23 mouse cellular contexts compared by ENCODE assay signal in the genomic region with DNA sequence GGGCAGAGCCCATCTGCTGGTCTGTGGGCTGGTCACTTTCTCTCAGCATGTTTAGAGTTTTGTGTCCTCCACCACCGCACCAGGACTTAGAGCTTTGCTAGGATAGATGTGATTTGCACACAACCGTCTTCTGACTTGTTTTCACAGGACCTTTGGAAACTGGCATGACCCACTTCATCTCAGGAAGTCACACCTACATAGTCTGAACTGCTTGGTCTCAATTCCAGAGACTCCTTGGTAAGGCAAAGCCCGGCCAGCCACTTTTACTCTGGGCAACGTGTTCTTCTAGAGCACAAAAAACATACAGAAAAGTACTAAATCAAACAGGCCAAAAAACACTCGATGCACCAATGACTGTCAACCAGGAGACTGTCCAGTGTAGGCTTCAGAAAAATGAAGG. TPM values are rescaled to one million over a fixed set of nuclear protein-coding genes. Genes with fewer than 3 reads are reported as not detected.
DNase-seq lines count a peak whose midpoint lies in the region; ATAC-seq and TF ChIP-seq lines count a peak whose summit lies in the region.
"Had no signal": no experiment of that assay in that cellular context is flagged by ENCODE, and none has a peak within 500 bp of the region (broad histone marks: within the 10 kb centered on the region; RNA-seq: fewer than 3 reads in every experiment).

No protein-coding gene starts in this region.

- H3K36me3 ChIP-seq in heart, embryonic 10.5 days: no peaks in the 10 kb centered on the region
- H3K36me3 ChIP-seq in midbrain, embryonic 11.5 days (ENCODE audit: control insufficient read depth, insufficient read depth, low read length): no peaks in the 10 kb centered on the region
- H3K36me3 ChIP-seq in midbrain, embryonic 14.5 days (ENCODE audit: control insufficient read depth, insufficient read depth, low read length): no peaks in the 10 kb centered on the region
- H3K36me3 ChIP-seq in CH12.LX (replicated peaks in 1 of 2; ENCODE audit: control insufficient read depth in 1 of 2, insufficient read depth in 1 of 2, low read length in 1 of 2): no peaks in the 10 kb centered on the region
- H3K36me3 ChIP-seq in limb, embryonic 10.5 days: no peaks in the 10 kb centered on the region
- H3K36me3 ChIP-seq: embryonic facial prominence, embryonic 15.5 days; forebrain, embryonic 10.5 days; heart, embryonic 13.5 days; hindbrain, embryonic 15.5 days had no signal

- no peak overlapping the region for H3K4me3 ChIP-seq in heart, embryonic 10.5 days
- H3K4me3 ChIP-seq in midbrain, embryonic 11.5 days (ENCODE audit: low read depth, low read length): no peak overlapping the region
- H3K4me3 ChIP-seq in midbrain, embryonic 14.5 days (replicated peaks; ENCODE audit: low read depth, low read length): no peak overlapping the region
- no peak overlapping the region for H3K4me3 ChIP-seq in CH12.LX (replicated peaks in 1 of 3; ENCODE audit: low read depth in 2 of 3, low read length in 2 of 3, poor library complexity in 1 of 3)
- no peak overlapping the region for H3K4me3 ChIP-seq in limb, embryonic 10.5 days
- H3K4me3 ChIP-seq: embryonic facial prominence, embryonic 15.5 days; erythroblast, embryonic 14.5 days; forebrain, embryonic 10.5 days; heart, adult 2 months; heart, embryonic 13.5 days; hindbrain, embryonic 15.5 days had no signal

- ATAC-seq in midbrain, embryonic 11.5 days (ENCODE audit: low FRiP score): no peak
- ATAC-seq in midbrain, embryonic 14.5 days (ENCODE audit: low FRiP score, low TSS enrichment): no peak
- ATAC-seq: forebrain, embryonic 14.5 days; inflammation-experienced regulatory T-cells, adult 6 months; intestine, postnatal 0 days had no signal

- H3K27ac ChIP-seq in heart, embryonic 10.5 days: no peak overlapping the region
- H3K27ac ChIP-seq in midbrain, embryonic 11.5 days (ENCODE audit: low read depth, low read length): peak overlapping the region; percentile 51; the same call in 1 of the 2 replicates
- no peak overlapping the region for H3K27ac ChIP-seq in midbrain, embryonic 14.5 days (replicated peaks; ENCODE audit: low read depth, low read length)
- H3K27ac ChIP-seq in CH12.LX (ENCODE audit: insufficient read depth, low read depth): no peak overlapping the region
- no peak overlapping the region for H3K27ac ChIP-seq in limb, embryonic 10.5 days
- H3K27ac ChIP-seq: forebrain, embryonic 10.5 days; heart, adult 2 months; heart, embryonic 13.5 days; hindbrain, embryonic 15.5 days had no signal

- dilution Hi-C loops in CH12.LX (cut with MboI; ENCODE audit: extremely low pct_ligation_motif_present, extremely low pct_unique_long_range_greater_than_20kb, low sequenced_read_pairs): no loop called here

- H3K9ac ChIP-seq in midbrain, embryonic 11.5 days (ENCODE audit: low read length): peak overlapping the region; percentile 12; the same call in 1 of the 2 replicates
- no peak overlapping the region for H3K9ac ChIP-seq in midbrain, embryonic 14.5 days (replicated peaks; ENCODE audit: low read length)
- 0 out of 2 replicates have a peak overlapping the region, but pooled peaks have one; percentile 11 for H3K9ac ChIP-seq in CH12.LX (ENCODE audit: insufficient read depth, low read depth)
- H3K9ac ChIP-seq: embryonic facial prominence, embryonic 15.5 days; heart, embryonic 13.5 days; hindbrain, embryonic 15.5 days had no signal

- H3K4me2 ChIP-seq in midbrain, embryonic 11.5 days: peak overlapping the region; percentile 11; the same call in 1 of the 2 replicates
- no peak overlapping the region for H3K4me2 ChIP-seq in midbrain, embryonic 14.5 days (ENCODE audit: low read length)
- H3K4me2 ChIP-seq in CH12.LX (ENCODE audit: insufficient read depth, low read depth, poor library complexity, severe bottlenecking): no peak overlapping the region
- H3K4me2 ChIP-seq: embryonic facial prominence, embryonic 15.5 days; heart, embryonic 13.5 days; hindbrain, embryonic 15.5 days had no signal

- peak; percentile 73 for DNase-seq in heart, embryonic 10.5 days (ENCODE audit: low spot score)
- DNase-seq in heart, postnatal 36 days: no peak
- DNase-seq in midbrain, embryonic 11.5 days (ENCODE audit: low spot score, missing footprints): peak; percentile 89
- no peak for DNase-seq in midbrain, embryonic 14.5 days
- no peak for DNase-seq in CH12.LX (ENCODE audit: extremely low read depth)
- DNase-seq in limb, embryonic 10.5 days (ENCODE audit: low spot score): peak; percentile 30
- no peak for DNase-seq in frontal cortex, postnatal 25 days (ENCODE audit: low spot score in 2 of 2)
- DNase-seq: adrenal gland, adult 8-10 months; adrenal gland, postnatal 36 days; cerebellum, adult 2 months; heart, adult 2 months; heart, postnatal 4 days had no signal

- no peak for TF ChIP-seq RAD21 in CH12.LX (IDR thresholded peaks at IDR 0.05; ENCODE audit: low read depth, low read length)

- intact Hi-C loops in heart, postnatal 36 days (cut with DNase I): no loop called here

- TF ChIP-seq EP300 in CH12.LX (IDR thresholded peaks at IDR 0.05; ENCODE audit: low read length): no peak

- H3K9me3 ChIP-seq in heart, embryonic 10.5 days: no peaks in the 10 kb centered on the region
- no peaks in the 10 kb centered on the region for H3K9me3 ChIP-seq in midbrain, embryonic 11.5 days (ENCODE audit: control insufficient read depth, low read length)
- H3K9me3 ChIP-seq in midbrain, embryonic 14.5 days (ENCODE audit: control insufficient read depth, low read length): no peaks in the 10 kb centered on the region
- H3K9me3 ChIP-seq in CH12.LX (replicated peaks; ENCODE audit: low read length): no peaks in the 10 kb centered on the region
- H3K9me3 ChIP-seq in limb, embryonic 10.5 days (replicated peaks): no peaks in the 10 kb centered on the region
- H3K9me3 ChIP-seq: embryonic facial prominence, embryonic 15.5 days; forebrain, embryonic 10.5 days; G1E; heart, embryonic 13.5 days; hindbrain, embryonic 15.5 days had no signal

- no peaks in the 10 kb centered on the region; the same call in 1 of the 2 replicates for H3K4me1 ChIP-seq in heart, embryonic 10.5 days
- peaks cover 36% of the 10 kb centered on the region for H3K4me1 ChIP-seq in midbrain, embryonic 11.5 days (ENCODE audit: control insufficient read depth, insufficient read depth, low read length)
- H3K4me1 ChIP-seq in midbrain, embryonic 14.5 days (ENCODE audit: control insufficient read depth, insufficient read depth, low read length): peaks cover 5% of the 10 kb centered on the region; the same call in 1 of the 2 replicates
- H3K4me1 ChIP-seq in CH12.LX (ENCODE audit: control insufficient read depth in 1 of 2, insufficient read depth in 2 of 2): peaks cover 3 to 52% of the 10 kb centered on the region in 2 experiments; a peak in 3 of 4 replicates
- peaks cover 17% of the 10 kb centered on the region for H3K4me1 ChIP-seq in limb, embryonic 10.5 days
- H3K4me1 ChIP-seq: hindbrain, embryonic 15.5 days had no signal

- TF ChIP-seq POLR2A in CH12.LX (IDR thresholded peaks at IDR 0.05; ENCODE audit: low read depth, low read length): no peak

- TF ChIP-seq CTCF in CH12.LX (conservative IDR thresholded peaks at IDR 0.05 in 1 of 2, IDR thresholded peaks at IDR 0.05 in 1 of 2; ENCODE audit: low read depth in 2 of 2, low read length in 2 of 2): no peak

- in situ Hi-C loops in CH12.LX (cut with MboI; ENCODE audit: low pct_ligation_motif_present, low pct_unique_long_range_greater_than_20kb, low sequenced_read_pairs): no loop called here

- H3K27me3 ChIP-seq in heart, embryonic 10.5 days (ENCODE audit: insufficient read depth, poor library complexity, severe bottlenecking): peaks cover 82% of the 10 kb centered on the region
- peaks cover 64% of the 10 kb centered on the region for H3K27me3 ChIP-seq in midbrain, embryonic 11.5 days (ENCODE audit: control insufficient read depth, insufficient read depth, low read length)
- peaks cover 28% of the 10 kb centered on the region for H3K27me3 ChIP-seq in midbrain, embryonic 14.5 days (ENCODE audit: control insufficient read depth, insufficient read depth, low read length)
- H3K27me3 ChIP-seq in CH12.LX (replicated peaks): no peaks in the 10 kb centered on the region
- H3K27me3 ChIP-seq in limb, embryonic 10.5 days (ENCODE audit: low read depth, poor library complexity, severe bottlenecking): peaks cover 88% of the 10 kb centered on the region

- H3K79me2 ChIP-seq in CH12.LX (replicated peaks; ENCODE audit: control insufficient read depth, extremely low read depth, insufficient read depth, poor library complexity, severe bottlenecking): no peaks in the 10 kb centered on the region

- 48% methylated on average over 5 of the region's 5 CpGs for WGBS in heart, embryonic 10.5 days
- 31% methylated on average over 5 of the region's 5 CpGs for WGBS in midbrain, embryonic 11.5 days
- 34% methylated on average over 5 of the region's 5 CpGs for WGBS in midbrain, embryonic 14.5 days
- 62% methylated on average over 5 of the region's 5 CpGs for WGBS in limb, embryonic 10.5 days

TF ChIP-seq in CH12.LX, 34 proteins besides CTCF, POLR2A, EP300 and RAD21:
- TF ChIP-seq NELFE (IDR thresholded peaks at IDR 0.05; ENCODE audit: low read depth, low read length) (no peak), MEF2A (IDR thresholded peaks at IDR 0.05; ENCODE audit: borderline replicate concordance, low read depth, low read length) (no peak), ZC3H11A (IDR thresholded peaks at IDR 0.05; ENCODE audit: low read depth, low read length) (no peak)

RNA-seq across cellular contexts. Expression of gene Pax3, which starts 14.0 kb away (rescaled TPM):
- polyA plus RNA-seq in heart, embryonic 10.5 days (2016; fragmentation: Nextera tagmentation; extraction: Ambion mirVana): 0.28 and 1.9 TPM in 2 replicates
- not detected for total RNA-seq in heart, postnatal 36 days (2021)
- 38.1 and 41.5 TPM in 2 replicates for polyA plus RNA-seq in midbrain, embryonic 11.5 days (2014; fragmentation: Nextera tagmentation; extraction: Ambion mirVana)
- 16.0 and 23.6 TPM in 2 replicates for polyA plus RNA-seq in midbrain, embryonic 14.5 days (2014; fragmentation: Nextera tagmentation; extraction: Ambion mirVana)
- total RNA-seq in CH12.LX (2012; rRNA removed) (not detected in 2 replicates), CH12.LX (2014; rRNA removed) (0.08 TPM in 1 of 2 replicates, not detected in the other)
- polyA plus RNA-seq in CH12.LX (2012; ENCODE audit: insufficient read length, low read depth): 0.08 and 0.10 TPM in 2 replicates
- 11.5 and 12.6 TPM in 2 replicates for polyA plus RNA-seq in limb, embryonic 10.5 days (2016; fragmentation: Nextera tagmentation; extraction: Ambion mirVana)
- total RNA-seq: adrenal gland, adult 8-10 months; adrenal gland, postnatal 36 days; common myeloid progenitor, adult 5-6 weeks; gastrocnemius, adult 8-10 months; heart, adult 2 months had no signal
- polyA plus RNA-seq: erythroblast, embryonic 14.5 days; inflammation-experienced regulatory T-cells, adult 6 months; intestine, postnatal 0 days had no signal

Comparison
In these comparisons a context has a peak if more than half of its experiments do, and no peak if none do; other contexts are left out.
1. DNase-seq: peak in heart, embryonic 10.5 days (single experiment), midbrain, embryonic 11.5 days (single experiment) and limb, embryonic 10.5 days (single experiment); none in heart, postnatal 36 days (0 of 2), midbrain, embryonic 14.5 days (single experiment), CH12.LX (single experiment) and frontal cortex, postnatal 25 days (0 of 2).